Mouse (Mus musculus): ENCODE data around the gene Psors1c2.
A peak's percentile ranks its signal among the peaks of the same experiment; 100 is the strongest.

Gene Psors1c2

DNA sequence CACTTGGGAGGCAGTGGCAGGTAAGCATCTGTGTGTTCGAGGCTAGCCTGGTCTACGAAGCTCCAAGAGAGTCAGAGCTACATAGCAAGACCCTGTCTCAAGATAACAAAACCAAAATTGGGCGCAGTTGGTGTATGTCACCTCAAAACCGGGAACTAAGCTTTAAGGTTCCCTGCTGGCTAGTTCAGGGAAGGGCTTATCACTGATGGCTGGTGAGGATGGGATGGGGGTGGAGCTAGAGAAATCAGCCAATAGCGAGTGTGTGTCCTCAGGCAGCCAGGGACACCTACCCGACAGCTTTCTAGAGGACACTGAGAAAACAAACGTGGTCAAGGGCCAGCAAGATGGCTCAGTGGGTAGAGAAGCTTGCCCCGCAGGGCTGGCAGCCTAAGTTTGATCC, 25.2 kb downstream of the Psors1c2 start:
- no peak for DNase-seq (ENCODE audit: low spot score)

DNA sequence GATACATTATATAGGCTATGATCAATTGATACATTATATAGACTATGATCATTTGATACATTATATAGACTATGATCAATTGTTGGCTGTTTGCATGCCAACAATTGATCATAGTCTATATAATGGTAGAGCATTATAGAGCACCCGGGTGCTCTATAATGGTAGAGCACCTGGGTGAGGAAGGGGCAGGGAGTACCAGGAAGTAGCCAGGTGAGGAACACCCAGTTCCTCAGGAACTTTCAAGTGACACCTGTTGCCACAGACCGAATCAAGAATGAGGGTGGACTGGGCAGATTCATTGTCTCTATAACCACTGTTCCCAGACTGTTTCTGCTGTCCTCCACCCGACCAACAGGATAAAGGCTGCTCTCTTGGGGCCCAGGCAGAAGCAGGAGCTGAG, 34.1 kb downstream of the Psors1c2 start, which contains the start of gene 2300002M23Rik:
Gene 2300002M23Rik, plus strand, starts transcription at position 301 of the 400 bp plus-strand sequence.
- DNase-seq (ENCODE audit: low spot score): no peak

GRCm38 (mm10) chr17:35567767-35568166, 34.8 kb downstream of the Psors1c2 start:
- no peak for DNase-seq (ENCODE audit: low spot score)

DNA sequence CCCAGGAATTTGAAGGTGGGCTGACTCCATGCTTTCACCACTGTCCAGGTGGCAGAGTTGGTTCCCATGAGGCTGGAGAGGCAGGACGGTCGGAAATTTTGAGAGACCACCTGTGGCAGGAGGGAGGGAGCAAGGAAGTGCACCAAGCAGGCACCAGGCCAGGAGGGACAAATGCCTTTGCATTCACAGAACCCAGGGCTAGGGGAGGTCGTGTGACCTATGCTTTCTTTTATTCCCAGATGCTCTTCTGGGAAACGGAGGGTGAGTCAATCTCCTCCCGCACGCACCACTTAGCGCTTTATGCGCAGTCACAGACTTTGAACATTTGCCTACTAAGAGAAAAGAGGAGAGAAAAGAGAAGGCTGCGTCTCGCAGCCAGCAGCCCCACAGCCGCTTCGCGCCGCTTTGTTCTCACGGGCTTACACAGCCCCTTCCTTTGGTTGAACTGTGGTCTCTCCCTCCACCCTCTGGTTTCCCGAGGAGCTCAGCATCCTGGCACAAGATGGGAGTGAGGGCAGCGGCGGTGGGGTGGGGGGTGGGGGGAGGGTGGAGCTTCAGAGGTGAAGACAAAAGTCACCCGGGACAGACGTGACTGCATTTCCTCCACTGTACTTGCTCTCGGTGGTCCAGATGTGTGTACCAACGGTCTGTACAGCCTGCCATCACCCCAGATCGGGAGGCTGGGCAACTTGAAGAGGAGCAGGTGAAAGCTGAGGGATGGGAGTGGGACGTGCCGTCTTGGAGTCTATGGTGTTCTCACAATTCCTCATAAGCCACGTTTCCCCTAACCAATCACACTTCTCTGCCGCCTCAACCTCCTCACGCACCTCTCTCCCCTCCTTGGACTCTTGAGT, 36.3 kb downstream of the Psors1c2 start:
- no peak for DNase-seq (ENCODE audit: low spot score)

- no peak for DNase-seq (ENCODE audit: low spot score)
Observed at GRCm38 (mm10) chr17:35570836-35571235, 37.8 kb downstream of the Psors1c2 start.

DNA sequence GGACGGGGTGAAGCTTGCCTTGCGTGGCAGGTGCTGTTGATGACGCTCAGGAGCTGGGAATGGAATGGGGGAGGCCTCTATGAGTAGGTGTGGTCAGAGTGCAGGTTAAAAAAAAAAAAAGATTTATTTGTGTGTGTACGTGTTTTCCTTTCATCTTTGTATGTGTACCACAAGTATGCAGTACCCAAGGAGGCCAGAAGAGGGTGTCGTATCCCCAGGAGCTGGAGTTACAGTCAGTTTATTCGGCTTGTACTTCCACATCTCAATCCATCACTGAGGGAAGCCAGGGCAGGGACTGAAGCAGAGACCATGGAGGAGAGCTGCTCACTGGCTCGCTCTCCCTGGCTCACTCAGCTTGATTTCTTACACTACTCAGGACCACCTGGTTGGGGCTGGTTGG, 38.5 kb downstream of the Psors1c2 start:
- DNase-seq (ENCODE audit: low spot score): no peak

GRCm38 (mm10) chr17:35578211-35578610, 45.2 kb downstream of the Psors1c2 start:
- peak; percentile 33 for DNase-seq (ENCODE audit: low spot score)

GRCm38 (mm10) chr17:35582900-35583299, 49.9 kb downstream of the Psors1c2 start:
- no peak for DNase-seq (ENCODE audit: low spot score)

All from yolk sac, embryonic 10.5 days (tissue).